Mouse (Mus musculus) heart, adult 2 months (tissue): Measurements from ENCODE around the gene Gsdme. TPM values are rescaled to one million over a fixed set of nuclear protein-coding genes. Genes with fewer than 3 reads are reported as not detected.

Source experiments
- DNase-seq, 2 experiments: peaks; one replicate each; pipeline ENCODE4 v3.0.0; 2021
- H3K27ac ChIP-seq: fragments of 200-600 bp; 2 replicates; pipeline ENCODE4 v1.8.1; 2022
- H3K27me3 ChIP-seq: fragments of 200-500 bp; 2 replicates; pipeline ENCODE4 v1.6.1; 2012; ENCODE audit warnings: mild to moderate bottlenecking, low read length, inconsistent platforms, mixed read lengths; ENCODE audit not compliant: control insufficient read depth, insufficient read depth
- H3K36me3 ChIP-seq: fragments of 200-500 bp; 2 replicates; pipeline ENCODE4 v1.6.1; 2012; ENCODE audit warnings: low read length, inconsistent platforms; ENCODE audit not compliant: control insufficient read depth, insufficient read depth
- H3K4me1 ChIP-seq: fragments of 200-500 bp; 2 replicates; pipeline ENCODE4 v1.6.1; 2011; ENCODE audit warnings: low read length; ENCODE audit not compliant: control insufficient read depth, insufficient read depth
- H3K4me3 ChIP-seq: fragments of 200-600 bp; 2 replicates; pipeline ENCODE4 v1.8.1; 2022
- H3K79me2 ChIP-seq: fragments of 200-500 bp; replicated peaks from 2 replicates; pipeline ENCODE4 v1.6.1; 2012; ENCODE audit warnings: mild to moderate bottlenecking, inconsistent platforms, low read length, moderate library complexity, mixed read lengths; ENCODE audit not compliant: control insufficient read depth, insufficient read depth
- H3K9ac ChIP-seq: fragments of 200-500 bp; 2 replicates; pipeline ENCODE4 v1.6.1; 2012; ENCODE audit warnings: low read depth, mild to moderate bottlenecking, control low read depth, inconsistent platforms, low read length, mixed read lengths
- CTCF ChIP-seq: fragments of 200-600 bp; IDR thresholded peaks from 2 replicates; pipeline ENCODE4 v1.8.1; 2022; ENCODE audit warnings: antibody characterized with exemption, mild to moderate bottlenecking, moderate library complexity
- EP300 ChIP-seq: fragments of 200-500 bp; IDR thresholded peaks from 2 replicates; pipeline ENCODE4 v1.6.1; 2011; ENCODE audit warnings: low read depth, low read length, control low read depth; ENCODE audit not compliant: insufficient read depth
- POLR2A ChIP-seq: fragments of 200-500 bp; IDR thresholded peaks from 2 replicates; pipeline ENCODE4 v1.6.1; 2011; ENCODE audit warnings: mild to moderate bottlenecking, low read depth, low read length, control low read depth; ENCODE audit not compliant: insufficient read depth
- WGBS: fragments of 180-500 bp; shearing (Covaris S2); methylation state at CpG from one replicate; pipeline ENCODE4 v1.1.7; 2018; 5-methylcytosine and 5-hydroxymethylcytosine counted together
- intact Hi-C: fragments of 180-260 bp; cut with DNase I; formaldehyde crosslinking; loops from one replicate; pipeline ENCODE4 v1.15.1; 2025
- long read RNA-seq: library from polyadenylated mRNA; stranded (forward); transcript quantifications from one replicate; pipeline ENCODE4 v2.0.0, GENCODE M21; 2021
- polyA plus RNA-seq: library from polyadenylated mRNA; depleted of rRNA; stranded (reverse); fragments of >200 nt; gene quantifications from 2 replicates; pipeline ENCODE4 v1.2.3, GENCODE M21; 2012; rRNA removed
- total RNA-seq, 2 experiments: library from RNA; stranded (reverse); gene quantifications; 2 replicates each; pipeline ENCODE4 v1.2.3; 2021

The Gsdme gene
- total RNA-seq (under 1 TPM; 0.29 to 0.32 TPM), polyA plus RNA-seq (0.41 and 0.56 TPM in 2 replicates)
- long read RNA-seq, partial matches to known transcripts: 0 of 17 reads
- long read RNA-seq, other reads (novel, unspliced or antisense): 17 of 17 reads

DNA sequence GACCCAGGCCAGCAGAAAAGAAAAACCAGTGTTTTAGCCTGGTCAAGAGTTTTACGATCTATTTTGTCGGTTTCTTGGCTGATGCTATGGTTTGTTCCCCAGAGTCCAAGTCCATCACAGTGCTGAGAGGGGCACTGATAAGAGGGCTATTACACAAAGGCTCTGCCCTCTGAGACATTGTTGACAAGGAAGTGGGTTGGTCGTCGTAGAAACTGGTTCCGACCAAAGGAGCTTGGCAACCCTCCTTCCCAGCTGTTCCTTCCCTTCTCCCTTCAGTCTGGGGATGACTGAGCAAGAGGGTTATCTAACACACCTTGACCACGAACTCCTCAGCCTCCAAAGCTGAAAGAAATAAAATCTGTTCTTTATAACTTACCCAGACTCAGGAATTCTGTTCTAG is at the start of gene Gsdme:
Gene Gsdme, minus strand, starts transcription at position 193 of the 400 bp plus-strand sequence.
- no peak for TF ChIP-seq POLR2A
- no peak for TF ChIP-seq CTCF
- no peak for TF ChIP-seq EP300

DNA sequence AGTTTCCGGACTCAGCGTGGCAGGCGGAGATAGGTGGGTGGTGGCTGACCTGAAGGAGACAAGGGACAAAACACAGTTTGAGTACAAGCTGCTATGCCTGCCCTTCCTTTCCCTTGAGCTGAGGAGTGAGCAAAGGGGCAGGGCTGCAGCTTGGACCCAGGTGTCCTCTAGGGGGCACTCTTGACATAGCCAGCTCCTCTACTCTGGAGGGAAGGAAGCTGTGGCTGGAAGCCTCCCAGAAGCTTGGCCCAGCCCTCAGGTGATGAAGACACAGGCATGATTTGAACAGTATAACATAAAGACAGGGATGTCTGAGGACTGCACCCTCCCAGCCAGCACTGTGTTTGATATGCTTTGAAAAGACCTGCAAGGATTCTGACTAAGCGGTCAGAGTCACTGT is 49.0 kb upstream of the Gsdme start:
- TF ChIP-seq EP300: peak; percentile 80; the same call in 1 of the 2 replicates
- TF ChIP-seq POLR2A: no peak

More for the DNA sequence above, at the start of gene Gsdme:
- Histone ChIP-seq H3K36me3 (no peaks in the 10 kb centered on the region), H3K79me2 (no peaks in the 10 kb centered on the region), H3K4me1 (peaks cover 2% of the 10 kb centered on the region; the same call in 1 of the 2 replicates), H3K9ac (no peak within 1 kb of the TSS), H3K4me3 (no peak within 1 kb of the TSS), H3K27ac (no peak within 1 kb of the TSS), H3K27me3 (no peaks in the 10 kb centered on the region)
- WGBS: 44% methylated on average over 6 of the region's 6 CpGs
- no peak for DNase-seq
- intact Hi-C loops: no loop called here

DNA sequence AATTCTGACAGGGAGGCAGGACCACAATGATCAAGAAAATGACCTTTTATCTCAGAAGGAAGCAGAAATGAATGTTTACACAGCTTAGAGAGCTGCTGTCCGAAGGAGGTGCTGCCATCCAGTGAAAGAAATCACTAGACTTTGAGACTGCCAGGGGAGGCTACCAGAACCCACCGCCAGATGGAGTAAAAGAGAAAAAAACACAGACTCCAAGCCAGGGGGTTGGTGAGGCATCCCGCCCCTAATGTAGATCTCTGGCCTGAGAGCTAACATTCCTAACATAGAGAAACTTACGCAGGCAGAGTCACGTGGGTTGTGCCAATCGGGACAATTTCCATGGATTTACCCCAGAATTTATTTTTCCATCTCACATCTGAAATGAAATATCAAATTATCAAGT is 45.4 kb upstream of the Gsdme start:
- intact Hi-C loops: no loop called here
- DNase-seq: no peak
- H3K27ac ChIP-seq: no peak overlapping the region
- H3K4me3 ChIP-seq: no peak overlapping the region
- no peak overlapping the region for H3K9ac ChIP-seq
- no peaks in the 10 kb centered on the region for H3K36me3 ChIP-seq
- no peaks in the 10 kb centered on the region for H3K27me3 ChIP-seq
- H3K4me1 ChIP-seq: no peaks in the 10 kb centered on the region
- 43% methylated on average over 6 of the region's 6 CpGs for WGBS
- TF ChIP-seq EP300: no peak
- no peak for TF ChIP-seq POLR2A
- peak; percentile 58 for TF ChIP-seq CTCF
- H3K79me2 ChIP-seq: no peaks in the 10 kb centered on the region

More for the DNA sequence above, 49.0 kb upstream of the Gsdme start:
- no peaks in the 10 kb centered on the region for H3K79me2 ChIP-seq
- DNase-seq: peak; percentile 71 to 79
- no peak overlapping the region for H3K27ac ChIP-seq
- no peaks in the 10 kb centered on the region for H3K36me3 ChIP-seq
- no peak overlapping the region for H3K9ac ChIP-seq
- intact Hi-C loops: loop anchor here (1.0 to 5.0 kb wide), 4 partner anchors 45 to 224 kb away; partner anchors contain the start of gene Osbpl3
- H3K4me1 ChIP-seq: peaks cover 2% of the 10 kb centered on the region; the same call in 1 of the 2 replicates
- 44% methylated on average over 4 of the region's 4 CpGs for WGBS
- no peak overlapping the region for H3K4me3 ChIP-seq
- no peaks in the 10 kb centered on the region for H3K27me3 ChIP-seq

DNA sequence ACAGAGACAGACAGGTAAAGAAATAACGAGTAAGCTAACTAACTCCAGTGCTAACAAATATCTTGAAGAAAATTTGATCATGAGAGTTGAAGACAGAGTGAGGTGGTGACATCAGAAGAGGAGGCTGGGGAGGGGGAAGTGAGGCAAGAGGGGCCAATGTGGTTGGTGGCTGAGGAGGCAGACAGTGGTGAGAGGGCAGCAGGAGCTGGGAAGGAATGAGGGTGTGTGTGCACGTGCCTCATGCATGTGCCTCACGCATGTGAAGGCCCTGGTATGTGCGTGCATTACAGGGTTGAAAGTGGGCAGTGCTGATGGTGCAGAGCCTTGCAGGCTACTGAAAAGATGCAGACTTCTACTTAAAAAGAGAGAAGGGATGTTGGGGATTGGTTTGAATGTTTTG is 43.0 kb upstream of the Gsdme start:
- intact Hi-C loops: no loop called here
- WGBS: 75% methylated on average over 4 of the region's 4 CpGs

DNA sequence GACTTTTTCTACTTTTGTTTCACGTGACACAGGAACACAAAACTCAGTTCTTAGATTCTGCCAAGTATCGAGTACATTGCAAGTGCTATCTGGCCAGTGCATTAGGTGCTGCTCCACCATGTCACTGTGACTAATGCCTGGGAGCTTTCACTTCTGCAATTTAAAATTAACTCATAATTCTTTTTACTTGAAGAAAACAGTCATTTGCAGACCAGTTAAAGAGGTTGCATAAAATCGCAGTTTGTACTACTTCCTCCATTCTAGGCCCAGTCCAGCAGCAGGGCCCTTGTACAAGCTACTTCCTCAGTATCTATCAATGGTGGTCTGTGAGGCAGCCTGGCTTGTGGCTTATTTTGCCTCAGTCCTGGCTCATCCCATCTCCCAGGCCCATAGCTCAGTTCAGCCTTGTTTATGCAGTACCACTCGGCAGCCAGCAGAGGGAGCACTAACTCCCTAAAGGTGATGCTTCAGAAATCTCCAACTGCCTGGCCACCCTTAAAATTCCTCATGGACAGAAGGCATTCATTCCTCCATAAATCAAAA is 41.4 kb upstream of the Gsdme start:
- no peak for TF ChIP-seq POLR2A
- peak; percentile 93 for TF ChIP-seq CTCF
- 0 out of 2 replicates have a peak, but pooled peaks have one; percentile 40 for TF ChIP-seq EP300
- H3K27me3 ChIP-seq: no peaks in the 10 kb centered on the region
- no peak overlapping the region for H3K27ac ChIP-seq
- H3K36me3 ChIP-seq: no peaks in the 10 kb centered on the region
- peak; percentile 74 to 82 for DNase-seq
- H3K4me1 ChIP-seq: no peaks in the 10 kb centered on the region
- 65% methylated on average over 4 of the region's 4 CpGs for WGBS
- no peak overlapping the region for H3K9ac ChIP-seq
- no peak overlapping the region for H3K4me3 ChIP-seq
- intact Hi-C loops: loop anchor here (1.0 kb wide), 1 partner anchor 231 kb away; no protein-coding TSS in a partner anchor
- H3K79me2 ChIP-seq: no peaks in the 10 kb centered on the region

More for the DNA sequence above, 43.0 kb upstream of the Gsdme start:
- H3K9ac ChIP-seq: no peak overlapping the region
- TF ChIP-seq CTCF: no peak
- no peak for TF ChIP-seq POLR2A
- TF ChIP-seq EP300: no peak
- no peaks in the 10 kb centered on the region for H3K4me1 ChIP-seq
- H3K36me3 ChIP-seq: no peaks in the 10 kb centered on the region
- DNase-seq: no peak
- H3K27ac ChIP-seq: no peak overlapping the region
- no peaks in the 10 kb centered on the region for H3K79me2 ChIP-seq
- H3K4me3 ChIP-seq: no peak overlapping the region
- no peaks in the 10 kb centered on the region for H3K27me3 ChIP-seq

DNA sequence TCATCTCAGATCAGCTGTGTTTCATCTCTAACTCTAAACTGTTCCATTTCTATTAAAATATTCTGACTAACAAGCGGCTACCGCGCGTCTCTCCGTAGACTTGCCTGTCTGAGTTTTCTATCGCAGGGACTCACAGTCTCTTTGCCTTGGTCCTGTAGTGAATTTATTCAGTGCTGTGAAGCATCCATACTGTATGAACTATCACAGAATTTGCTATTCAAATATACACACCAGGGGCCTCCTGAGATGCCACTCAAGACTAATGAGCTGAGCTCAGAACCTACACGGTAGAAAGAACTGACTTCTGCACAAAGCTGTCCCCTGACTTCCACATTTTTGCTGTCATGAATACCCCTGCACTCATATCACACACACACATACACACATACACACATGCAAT is 37.5 kb upstream of the Gsdme start:
- Histone ChIP-seq H3K9ac (no peak overlapping the region), H3K4me3 (no peak overlapping the region), H3K27ac (no peak overlapping the region), H3K79me2 (no peaks in the 10 kb centered on the region), H3K4me1 (no peaks in the 10 kb centered on the region), H3K36me3 (no peaks in the 10 kb centered on the region), H3K27me3 (no peaks in the 10 kb centered on the region)
- DNase-seq: no peak
- WGBS: 94% methylated on average over 7 of the region's 7 CpGs
- intact Hi-C loops: no loop called here
- no peak for TF ChIP-seq EP300
- TF ChIP-seq CTCF: no peak
- TF ChIP-seq POLR2A: no peak
